Mouse (Mus musculus) embryonic fibroblast, embryonic 13.5 days (primary cell): ENCODE measurements around the gene Tert.

Experiments
- CTCF ChIP-seq: IDR thresholded peaks from 2 replicates; pipeline ENCODE4 v1.5.1; 2011; ENCODE audit warnings: mild to moderate bottlenecking, control low read depth, low read length, moderate library complexity, borderline replicate concordance; ENCODE audit not compliant: insufficient read depth
- POLR2A ChIP-seq: IDR thresholded peaks from 2 replicates; pipeline ENCODE4 v1.6.1; 2011; ENCODE audit warnings: low read depth, mild to moderate bottlenecking, control low read depth, low read length, moderate library complexity

- TF ChIP-seq POLR2A: no peak
- TF ChIP-seq CTCF: no peak
These were observed 14.6 kb downstream of the Tert start for GRCm38 (mm10) chr13:73641296-73641695.
